Mouse (Mus musculus) C2C12 (cell line): ENCODE results near the gene Ly6g6f. TPM values are rescaled to one million over a fixed set of nuclear protein-coding genes. Genes with fewer than 3 reads are reported as not detected.

Experiments
- H3K27me3 ChIP-seq: one replicate; pipeline ENCODE4 v1.6.1; 2011; ENCODE audit not compliant: control insufficient read depth, insufficient read depth, insufficient read length
- H3K36me3 ChIP-seq: one replicate; pipeline ENCODE4 v1.6.1; 2011; ENCODE audit not compliant: control insufficient read depth, insufficient read depth
- H3K4me3 ChIP-seq: one replicate; pipeline ENCODE4 v1.5.1; 2011; ENCODE audit warnings: mild to moderate bottlenecking, control low read depth; ENCODE audit not compliant: poor library complexity, insufficient read depth, severe bottlenecking
- H3K79me2 ChIP-seq: one replicate; pipeline ENCODE4 v1.6.1; 2011; ENCODE audit not compliant: control insufficient read depth, insufficient read depth
- H3K79me3 ChIP-seq: one replicate; pipeline ENCODE4 v1.6.1; 2011; ENCODE audit warnings: low read depth, control low read depth
- H3ac ChIP-seq: one replicate; pipeline ENCODE3; 2011; ENCODE audit warnings: low read depth; ENCODE audit not compliant: control insufficient read depth, insufficient read length
- CEBPB ChIP-seq: IDR thresholded peaks from one replicate; pipeline ENCODE4 v1.6.1; 2011; ENCODE audit warnings: low read depth, mild to moderate bottlenecking, control low read depth, moderate library complexity
- CTCF ChIP-seq: IDR thresholded peaks from one replicate; pipeline ENCODE4 v1.5.1; 2011; ENCODE audit not compliant: control insufficient read depth, insufficient read depth, insufficient read length
- FOSL1 ChIP-seq: IDR thresholded peaks from one replicate; pipeline ENCODE4 v1.8.0; 2011; ENCODE audit warnings: mild to moderate bottlenecking, low read length; ENCODE audit not compliant: poor library complexity, insufficient read depth, severe bottlenecking
- MAX ChIP-seq: IDR thresholded peaks from one replicate; pipeline ENCODE4 v1.6.1; 2011; ENCODE audit warnings: mild to moderate bottlenecking, control low read depth
- MYOD1 ChIP-seq: IDR thresholded peaks from one replicate; pipeline ENCODE4 v1.6.1; 2011; ENCODE audit warnings: low read depth; ENCODE audit not compliant: control insufficient read depth, insufficient read length
- MYOG ChIP-seq: IDR thresholded peaks from one replicate; pipeline ENCODE4 v1.6.1; 2011; ENCODE audit not compliant: control insufficient read depth, insufficient read length; ENCODE audit errors: extremely low read depth
- USF1 ChIP-seq: IDR thresholded peaks from one replicate; pipeline ENCODE4 v1.6.1; 2011; ENCODE audit warnings: low read depth, mild to moderate bottlenecking, control low read depth, moderate library complexity
- polyA plus RNA-seq: library from polyadenylated mRNA; unstranded; fragments of >200 nt; fragmentation: generic; extraction: Trizol; gene quantifications from one replicate; pipeline ENCODE4 v1.2.1, GENCODE M21; 2012; ENCODE audit warnings: missing spikeins

Ly6g6f gene
- polyA plus RNA-seq, 1 experiment = not detected

DNA sequence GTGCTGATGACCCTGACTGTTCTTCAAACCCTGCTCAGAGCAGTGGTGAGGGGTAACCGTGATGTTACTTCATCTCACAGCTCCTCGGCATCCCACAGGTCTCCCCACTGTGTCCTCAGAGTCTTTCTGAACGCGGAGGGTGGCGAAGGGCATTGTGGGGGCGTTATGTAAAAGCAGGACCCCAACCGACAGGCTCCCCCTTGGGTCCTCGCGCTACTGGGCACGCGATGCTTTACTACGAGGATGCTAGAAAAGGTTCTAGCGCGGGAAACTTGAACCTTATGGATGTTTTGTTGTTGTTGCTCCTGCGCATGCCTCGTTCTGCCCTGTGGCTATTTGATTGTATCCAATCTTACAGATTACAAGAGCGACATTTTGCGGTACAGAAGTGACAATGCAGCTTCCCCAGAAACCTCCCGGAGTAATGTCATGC is 36.5 kb upstream of the Ly6g6f start, which contains the start of gene Csnk2b:
Gene Csnk2b, minus strand, starts transcription at position 183 of the 433 bp plus-strand sequence.
- Histone ChIP-seq H3ac (peak within 1 kb of the TSS; percentile 94), H3K27me3 (no peaks in the 10 kb centered on the region), H3K36me3 (peaks cover 34% of the 10 kb centered on the region), H3K79me2 (peaks cover 54% of the 10 kb centered on the region), H3K79me3 (peaks cover 37% of the 10 kb centered on the region), H3K4me3 (peak within 1 kb of the TSS; percentile 86)
- TF ChIP-seq CTCF (no peak), MAX (peak; percentile 21)

DNA sequence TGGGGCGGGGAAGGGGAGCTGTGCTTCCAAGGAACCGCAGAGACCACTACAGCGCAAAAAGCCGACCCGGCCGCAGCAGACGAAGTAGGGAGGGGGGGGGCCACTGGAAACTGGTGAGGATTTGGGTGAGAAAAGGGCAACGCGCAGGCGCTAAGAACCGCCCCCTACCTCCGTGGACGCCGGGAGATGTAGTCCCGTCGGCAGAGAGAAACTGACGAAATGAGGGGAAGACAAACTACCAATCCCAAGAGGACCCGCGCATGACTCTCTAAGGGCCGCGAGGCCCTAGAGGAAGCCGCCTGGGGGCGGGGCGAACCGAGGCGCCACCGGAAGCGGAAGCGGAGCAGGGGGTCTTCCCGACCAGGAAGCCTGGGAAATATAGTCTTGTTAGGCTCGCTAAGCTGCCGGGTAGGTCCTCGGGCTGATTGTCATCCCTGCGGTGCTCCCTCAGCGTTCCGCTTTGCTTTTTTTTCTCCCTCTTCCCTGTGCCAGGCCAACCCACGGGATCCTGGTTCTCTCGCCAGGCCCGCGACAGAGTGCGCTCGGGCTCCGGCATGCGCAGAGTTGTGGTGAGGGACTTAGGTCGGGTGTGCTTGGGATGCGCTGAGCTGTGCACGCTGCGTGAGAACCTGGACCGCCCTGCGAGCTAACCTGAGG is 35.9 kb upstream of the Ly6g6f start, which contains the start of gene Gpank1:
Gene Gpank1, plus strand, starts transcription at position 313 of the 657 bp plus-strand sequence.
- H3K79me3 ChIP-seq = peaks cover 32% of the 10 kb centered on the region
- H3K36me3 ChIP-seq = peaks cover 34% of the 10 kb centered on the region
- peaks cover 48% of the 10 kb centered on the region for H3K79me2 ChIP-seq
- peak within 1 kb of the TSS; percentile 86 for H3K4me3 ChIP-seq
- peak within 1 kb of the TSS; percentile 94 for H3ac ChIP-seq
- no peak for TF ChIP-seq USF1
- peak; percentile 11 for TF ChIP-seq MAX
- no peak for TF ChIP-seq MYOD1
- H3K27me3 ChIP-seq = no peaks in the 10 kb centered on the region

DNA sequence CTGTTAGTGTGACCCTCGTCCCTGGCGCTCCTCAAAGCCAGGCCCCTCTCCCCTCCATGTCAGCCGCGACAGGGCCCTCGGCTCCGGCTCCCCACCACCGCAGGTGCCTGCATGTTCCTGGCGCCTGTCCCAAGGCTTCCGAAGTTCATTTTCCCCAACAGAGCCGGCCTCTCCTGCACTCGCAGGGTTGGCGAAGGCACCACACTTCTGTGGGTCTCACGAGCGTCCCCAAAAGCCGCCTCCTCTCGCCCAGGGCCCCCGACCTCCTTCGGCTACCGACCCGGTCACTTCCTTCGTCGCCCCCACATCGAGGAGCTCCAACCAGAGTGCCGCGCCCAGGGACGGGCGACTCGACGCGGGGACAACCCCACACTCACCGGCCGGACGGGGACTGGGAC is 35.3 kb upstream of the Ly6g6f start:
- Histone ChIP-seq H3ac (peak overlapping the region; percentile 94), H3K4me3 (peak overlapping the region; percentile 86), H3K36me3 (peaks cover 39% of the 10 kb centered on the region), H3K27me3 (no peaks in the 10 kb centered on the region), H3K79me3 (peaks cover 32% of the 10 kb centered on the region), H3K79me2 (peaks cover 45% of the 10 kb centered on the region)
- no peak for TF ChIP-seq CTCF
- no peak for TF ChIP-seq MYOG
- no peak for TF ChIP-seq FOSL1
- TF ChIP-seq MYOD1 = no peak
- TF ChIP-seq CEBPB = no peak
- TF ChIP-seq MAX = no peak
- no peak for TF ChIP-seq USF1

- no peak within 1 kb of the TSS for H3ac ChIP-seq
- no peak within 1 kb of the TSS for H3K4me3 ChIP-seq
- H3K36me3 ChIP-seq = peaks cover 49% of the 10 kb centered on the region
- TF ChIP-seq USF1 (no peak), MYOD1 (no peak), FOSL1 (no peak), CTCF (no peak), MAX (no peak), MYOG (no peak), CEBPB (no peak)
- peaks cover 20% of the 10 kb centered on the region for H3K79me2 ChIP-seq
- H3K79me3 ChIP-seq = peaks cover 9% of the 10 kb centered on the region
- no peaks in the 10 kb centered on the region for H3K27me3 ChIP-seq
Measured at GRCm38 (mm10) chr17:35115046-35116019, 29.9 kb upstream of the Ly6g6f start, which contains the start of gene Ly6g5b. Gene Ly6g5b (minus strand): TSS chr17:35115428.

- TF ChIP-seq MYOG (no peak), USF1 (no peak), CTCF (no peak), FOSL1 (no peak), MYOD1 (no peak), CEBPB (no peak), MAX (no peak)
- Histone ChIP-seq H3K79me3 (no peaks in the 10 kb centered on the region), H3K36me3 (peaks cover 23% of the 10 kb centered on the region), H3K79me2 (no peaks in the 10 kb centered on the region), H3K4me3 (no peak overlapping the region), H3K27me3 (no peaks in the 10 kb centered on the region), H3ac (no peak overlapping the region)
Measured at GRCm38 (mm10) chr17:35111774-35112173, 26.4 kb upstream of the Ly6g6f start.
